Mouse (Mus musculus) testis, postnatal 14 days (tissue): Measurements from ENCODE around the gene Ccdc91.

Experiments
- DNase-seq: peaks from one replicate; pipeline ENCODE4 v3.0.0; 2021; ENCODE audit warnings: low spot score

The Ccdc91 gene

GRCm38 (mm10) chr6:147573137-147573536, 97.5 kb downstream of the Ccdc91 start:
- DNase-seq: no peak

GRCm38 (mm10) chr6:147574454-147575182, 99.0 kb downstream of the Ccdc91 start:
- DNase-seq: no peak

- DNase-seq: no peak
These were observed 99.7 kb downstream of the Ccdc91 start for GRCm38 (mm10) chr6:147575183-147575784.

GRCm38 (mm10) chr6:147587675-147588074, 112.0 kb downstream of the Ccdc91 start:
- no peak for DNase-seq

GRCm38 (mm10) chr6:147606666-147607065, 131.0 kb downstream of the Ccdc91 start:
- DNase-seq: no peak

GRCm38 (mm10) chr6:147607613-147608012, 132.0 kb downstream of the Ccdc91 start:
- no peak for DNase-seq

GRCm38 (mm10) chr6:147615306-147615705, 139.7 kb downstream of the Ccdc91 start:
- no peak for DNase-seq

GRCm38 (mm10) chr6:147623142-147623541, 147.5 kb downstream of the Ccdc91 start:
- DNase-seq: no peak

GRCm38 (mm10) chr6:147636464-147636863, 160.8 kb downstream of the Ccdc91 start:
- DNase-seq: no peak

- no peak for DNase-seq
These were observed 168.2 kb downstream of the Ccdc91 start for GRCm38 (mm10) chr6:147643875-147644274.

- no peak for DNase-seq
These were observed 168.8 kb downstream of the Ccdc91 start for GRCm38 (mm10) chr6:147644391-147644790.

- DNase-seq: no peak
These were observed 170.9 kb downstream of the Ccdc91 start for GRCm38 (mm10) chr6:147646401-147646968.

- DNase-seq: no peak
These were observed 182.4 kb downstream of the Ccdc91 start for GRCm38 (mm10) chr6:147658025-147658424.

GRCm38 (mm10) chr6:147660718-147661117, 185.1 kb downstream of the Ccdc91 start:
- no peak for DNase-seq

GRCm38 (mm10) chr6:147661841-147662240, 186.2 kb downstream of the Ccdc91 start:
- DNase-seq: no peak

- no peak for DNase-seq
These were observed 187.0 kb downstream of the Ccdc91 start for GRCm38 (mm10) chr6:147662610-147663009.

- no peak for DNase-seq
These were observed 188.7 kb downstream of the Ccdc91 start for GRCm38 (mm10) chr6:147664339-147664738.

- no peak for DNase-seq
These were observed 195.7 kb downstream of the Ccdc91 start for GRCm38 (mm10) chr6:147671366-147671765.

GRCm38 (mm10) chr6:147672481-147672880, 196.9 kb downstream of the Ccdc91 start:
- no peak for DNase-seq

GRCm38 (mm10) chr6:147675022-147675733, 199.6 kb downstream of the Ccdc91 start:
- no peak for DNase-seq

GRCm38 (mm10) chr6:147676214-147676613, 200.6 kb downstream of the Ccdc91 start:
- DNase-seq: no peak
